Mouse (Mus musculus) neural tube, embryonic 12.5 days (tissue): ENCODE results near the gene Bclaf3. TPM values are rescaled to one million over a fixed set of nuclear protein-coding genes. Genes with fewer than 3 reads are reported as not detected.
A peak's percentile ranks its signal among the peaks of the same experiment; 100 is the strongest.

Source experiments
- ATAC-seq: fragments of 200-750 bp; cut with Nextera tagmentation; 2 replicates; pipeline ENCODE4 v1.8.0; 2017; ENCODE audit warnings: low read depth, mild to moderate bottlenecking, moderate TSS enrichment, moderate library complexity; ENCODE audit not compliant: low FRiP score
- H3K27ac ChIP-seq: fragments of 300-500 bp; sonication (generic); 2 replicates; pipeline ENCODE4 v1.5.1; 2016
- H3K27me3 ChIP-seq: fragments of 300-500 bp; sonication (generic); replicated peaks from 2 replicates; pipeline ENCODE4 v1.6.1; 2016; ENCODE audit warnings: mild to moderate bottlenecking
- H3K36me3 ChIP-seq: fragments of 300-500 bp; sonication (generic); 2 replicates; pipeline ENCODE4 v1.6.1; 2016; ENCODE audit warnings: mild to moderate bottlenecking
- H3K4me1 ChIP-seq: fragments of 300-500 bp; sonication (generic); 2 replicates; pipeline ENCODE4 v1.6.1; 2016
- H3K4me2 ChIP-seq: fragments of 300-500 bp; sonication (generic); replicated peaks from 2 replicates; pipeline ENCODE4 v1.6.1; 2016; ENCODE audit warnings: mild to moderate bottlenecking
- H3K4me3 ChIP-seq: fragments of 300-500 bp; sonication (generic); 2 replicates; pipeline ENCODE4 v1.5.1; 2016
- H3K9ac ChIP-seq: fragments of 300-500 bp; sonication (generic); 2 replicates; pipeline ENCODE4 v1.6.1; 2016; ENCODE audit warnings: mild to moderate bottlenecking
- H3K9me3 ChIP-seq: fragments of 300-500 bp; sonication (generic); 2 replicates; pipeline ENCODE4 v1.6.1; 2016; ENCODE audit warnings: mild to moderate bottlenecking
- WGBS: fragments of 180-500 bp; shearing (Covaris S2); methylation state at CpG from one replicate; pipeline ENCODE4 v1.1.7; 2016; 5-methylcytosine and 5-hydroxymethylcytosine counted together
- polyA plus RNA-seq: library from polyadenylated mRNA; unstranded; fragments of >200 nt; fragmentation: Nextera tagmentation; extraction: Ambion mirVana; gene quantifications from 2 replicates; pipeline ENCODE4 v1.2.1, GENCODE M21; 2016

The Bclaf3 gene
- polyA plus RNA-seq, 1 experiment from 2014 or later = 28.5 TPM

- Histone ChIP-seq H3K9me3 (no peaks in the 10 kb centered on the region), H3K4me2 (peak overlapping the region; percentile 66), H3K36me3 (no peaks in the 10 kb centered on the region), H3K4me1 (no peaks in the 10 kb centered on the region), H3K9ac (0 out of 2 replicates have a peak overlapping the region, but pooled peaks have one; percentile 62), H3K27me3 (0 out of 2 replicates have a peak, but pooled peaks cover 2% of the 10 kb centered on the region), H3K4me3 (peak overlapping the region; percentile 54), H3K27ac (no peak overlapping the region)
- ATAC-seq = no peak
- WGBS = 52% methylated on average over 4 of the region's 4 CpGs
These were observed 102.1 kb downstream of the Bclaf3 start for GRCm38 (mm10) chrX:159628629-159629028.

- ATAC-seq = no peak
- no peak overlapping the region for H3K9ac ChIP-seq
These were observed 102.7 kb downstream of the Bclaf3 start for GRCm38 (mm10) chrX:159629203-159629602.

GRCm38 (mm10) chrX:159638500-159639227 is 112.2 kb downstream of the Bclaf3 start:
- Histone ChIP-seq H3K9me3 (no peaks in the 10 kb centered on the region), H3K27ac (no peak overlapping the region), H3K27me3 (no peaks in the 10 kb centered on the region), H3K9ac (no peak overlapping the region), H3K4me2 (no peak overlapping the region), H3K4me3 (no peak overlapping the region), H3K36me3 (no peaks in the 10 kb centered on the region), H3K4me1 (no peaks in the 10 kb centered on the region)
- WGBS = 84% methylated on average over 4 of the region's 4 CpGs
- no peak for ATAC-seq

More at GRCm38 (mm10) chrX:159629203-159629602, 102.7 kb downstream of the Bclaf3 start:
- H3K4me1 ChIP-seq = no peaks in the 10 kb centered on the region
- no peak overlapping the region for H3K27ac ChIP-seq
- H3K9me3 ChIP-seq = no peaks in the 10 kb centered on the region
- H3K27me3 ChIP-seq = 0 out of 2 replicates have a peak, but pooled peaks cover 2% of the 10 kb centered on the region
- peak overlapping the region; percentile 66 for H3K4me2 ChIP-seq
- no peaks in the 10 kb centered on the region for H3K36me3 ChIP-seq
- 45% methylated on average over 2 of the region's 2 CpGs for WGBS
- no peak overlapping the region for H3K4me3 ChIP-seq

GRCm38 (mm10) chrX:159639991-159640390 is 113.5 kb downstream of the Bclaf3 start:
- no peaks in the 10 kb centered on the region for H3K9me3 ChIP-seq
- no peaks in the 10 kb centered on the region for H3K4me1 ChIP-seq
- 76% methylated on average over 4 of the region's 4 CpGs for WGBS
- ATAC-seq = no peak
- no peak overlapping the region for H3K27ac ChIP-seq
- H3K36me3 ChIP-seq = no peaks in the 10 kb centered on the region
- H3K27me3 ChIP-seq = no peaks in the 10 kb centered on the region
- H3K4me2 ChIP-seq = no peak overlapping the region
- no peak overlapping the region for H3K4me3 ChIP-seq
- no peak overlapping the region for H3K9ac ChIP-seq

Other genes starting within 250 kb of the Bclaf3 start
- gene Eif1ax, start 154.5 kb upstream of the Bclaf3 start, polyA plus RNA-seq = 122 and 126 TPM in 2 replicates
- gene Map7d2, start 112.1 kb upstream of the Bclaf3 start, polyA plus RNA-seq = 17.7 and 19.5 TPM in 2 replicates
- gene Sh3kbp1, start 100.6 kb downstream of the Bclaf3 start, polyA plus RNA-seq = 39.8 and 47.0 TPM in 2 replicates